Mouse (Mus musculus): Measurements from ENCODE around the gene Zmynd8.

DNA sequence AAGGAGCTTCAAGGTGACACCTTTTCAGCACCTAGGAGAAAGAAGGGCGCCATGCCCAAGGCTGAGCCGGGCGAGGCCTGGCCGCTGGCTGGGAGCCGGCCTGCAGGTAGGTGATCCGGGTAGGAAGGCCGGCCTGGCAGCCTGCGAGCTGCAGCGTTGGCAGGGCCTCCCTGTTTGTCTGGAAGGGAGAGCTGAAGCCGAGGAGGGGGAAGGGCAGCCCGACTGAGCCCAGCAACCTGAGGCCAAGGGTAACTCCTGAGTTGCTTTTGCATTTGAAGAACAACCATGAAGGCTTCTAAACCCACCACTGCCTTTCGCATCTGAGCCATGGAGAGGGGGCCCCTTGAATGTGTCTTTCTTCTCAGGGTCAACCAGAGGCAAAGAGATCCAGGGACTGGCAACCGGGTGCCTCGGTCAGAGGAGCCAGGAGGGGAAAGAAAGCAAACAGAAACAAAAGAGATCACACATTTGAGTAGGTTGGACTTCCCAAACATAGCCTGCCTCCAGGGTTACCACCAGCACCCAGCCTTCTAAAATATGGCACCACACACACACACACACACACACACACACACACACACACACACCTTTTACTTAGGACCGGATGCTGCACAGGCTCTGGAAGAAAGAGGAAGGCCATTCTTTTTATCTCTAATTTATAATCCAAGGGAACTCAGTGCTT, 18.2 kb downstream of the Zmynd8 start:
- TF ChIP-seq RCOR1 (IDR thresholded peaks at IDR 0.05; ENCODE audit: low read depth, low read length), result no peak
- TF ChIP-seq EP300 (IDR thresholded peaks at IDR 0.05; ENCODE audit: low read depth in 1 of 2, low read length in 2 of 2), result no peak
- TF ChIP-seq POLR2A (IDR thresholded peaks at IDR 0.05; ENCODE audit: control insufficient read depth in 1 of 2, insufficient read depth in 1 of 2, low read depth in 1 of 2, low read length in 2 of 2, poor library complexity in 1 of 2), result no peak
- TF ChIP-seq CTCF (IDR thresholded peaks at IDR 0.05 in 2 of 3, conservative IDR thresholded peaks at IDR 0.05 in 1 of 3; ENCODE audit: control insufficient read depth in 1 of 3, insufficient read depth in 1 of 3, low read depth in 2 of 3, low read length in 3 of 3, poor library complexity in 1 of 3, severe bottlenecking in 1 of 3), result no peak
- no peak for TF ChIP-seq USF1 (IDR thresholded peaks at IDR 0.05; ENCODE audit: low read depth, low read length)
- TF ChIP-seq E2F4 (IDR thresholded peaks at IDR 0.05; ENCODE audit: borderline replicate concordance, low read depth, low read length), result no peak
- no peak for TF ChIP-seq MAZ (IDR thresholded peaks at IDR 0.05; ENCODE audit: low read depth, low read length)
- no peak for TF ChIP-seq CHD1 (IDR thresholded peaks at IDR 0.05; ENCODE audit: low read depth, low read length)
- no peak for TF ChIP-seq ETS1 (IDR thresholded peaks at IDR 0.05; ENCODE audit: low read depth, low read length)

Measured in MEL (cell line).